Mouse (Mus musculus): Measurements from ENCODE around the gene Btbd11. TPM values are rescaled to one million over a fixed set of nuclear protein-coding genes. Genes with fewer than 3 reads are reported as not detected.
A peak's percentile ranks its signal among the peaks of the same experiment; 100 is the strongest.

The Btbd11 gene
- polyA plus RNA-seq, 1 experiment from 2014 or later: 0.77 TPM

DNA sequence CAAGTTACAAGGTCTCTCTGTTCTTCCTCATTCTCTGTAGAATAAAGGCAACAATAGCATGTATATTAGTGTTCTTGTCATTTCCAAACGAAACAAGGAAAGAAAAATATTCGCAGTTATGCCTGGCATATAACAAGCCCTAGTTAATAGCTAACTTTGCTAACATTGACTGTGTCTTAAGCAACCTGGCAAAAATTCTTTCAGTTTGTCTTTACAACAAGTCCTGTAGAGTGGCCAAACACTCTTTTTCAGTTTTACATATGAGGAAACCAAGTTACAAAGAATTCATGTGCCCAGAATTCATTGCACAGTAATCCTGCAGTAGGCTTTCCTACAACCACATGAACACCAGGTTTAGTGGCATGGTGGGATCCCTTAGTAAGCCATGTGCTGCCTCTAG is 203.4 kb downstream of the Btbd11 start:
- no peak overlapping the region for H3K27ac ChIP-seq (ENCODE audit: low read depth, low read length)
- 88% methylated on average over 2 of the region's 2 CpGs for WGBS (ENCODE audit: insufficient replicate concordance)
- H3K4me1 ChIP-seq (ENCODE audit: control insufficient read depth, insufficient read depth, low read length): 0 out of 2 replicates have a peak, but pooled peaks cover 2% of the 10 kb centered on the region
- H3K27me3 ChIP-seq (ENCODE audit: control insufficient read depth, insufficient read depth, low read length): no peaks in the 10 kb centered on the region
- no peak overlapping the region for H3K4me3 ChIP-seq (ENCODE audit: low read depth, low read length)
- no peak overlapping the region for H3K4me2 ChIP-seq
- H3K9me3 ChIP-seq (replicated peaks; ENCODE audit: control insufficient read depth, low read length): no peaks in the 10 kb centered on the region
- no peak overlapping the region for H3K9ac ChIP-seq (ENCODE audit: low read depth, low read length)
- ATAC-seq (replicated peaks; ENCODE audit: insufficient number of reproducible peaks, low FRiP score, low TSS enrichment): no peak
- H3K36me3 ChIP-seq (ENCODE audit: control insufficient read depth, insufficient read depth, low read length): no peaks in the 10 kb centered on the region

DNA sequence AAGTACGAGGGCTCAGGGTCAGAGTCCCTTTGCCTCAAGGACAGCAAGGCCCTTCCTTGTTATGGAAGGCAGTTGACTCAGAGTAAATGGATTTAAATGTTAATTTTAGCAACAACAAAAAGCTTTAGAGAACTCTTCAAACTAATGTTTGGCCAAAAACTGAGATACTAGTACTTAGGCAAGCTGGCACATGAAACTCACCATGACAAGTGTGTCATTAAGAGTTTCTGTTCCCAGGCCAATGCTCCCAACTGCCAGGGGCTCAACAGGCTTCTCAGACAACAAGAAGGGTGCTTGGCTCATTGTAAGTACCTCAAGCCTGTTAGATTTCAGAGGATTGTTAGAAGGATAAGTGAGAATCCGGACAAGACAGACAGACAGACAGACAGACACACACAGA is 204.7 kb downstream of the Btbd11 start:
- no peaks in the 10 kb centered on the region for H3K4me1 ChIP-seq (ENCODE audit: control insufficient read depth, insufficient read depth, low read length)
- 69% methylated on average over 2 of the region's 2 CpGs for WGBS (ENCODE audit: insufficient replicate concordance)

DNA sequence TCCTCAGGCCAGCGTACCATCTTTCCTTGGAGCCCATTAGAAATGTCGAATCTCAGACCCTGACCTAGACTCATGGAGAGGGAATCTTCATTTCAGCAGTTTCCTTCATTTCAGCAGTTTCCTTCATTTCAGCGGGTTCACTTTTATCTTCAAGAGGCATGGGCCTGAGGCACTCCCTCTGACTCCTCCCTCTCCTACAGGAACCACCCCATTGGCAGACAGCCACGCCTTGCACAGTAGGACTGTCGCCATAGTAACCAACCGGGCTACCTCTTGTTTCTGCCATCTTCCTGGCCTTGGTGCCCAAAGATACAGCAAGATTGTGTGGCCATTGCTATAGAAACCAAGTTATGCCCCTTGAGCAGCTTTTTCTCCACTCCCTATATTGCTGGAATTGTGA is 205.4 kb downstream of the Btbd11 start:
- WGBS (ENCODE audit: insufficient replicate concordance): 42% methylated on average over 6 of the region's 6 CpGs
- no peaks in the 10 kb centered on the region for H3K4me1 ChIP-seq (ENCODE audit: control insufficient read depth, insufficient read depth, low read length)
- no peaks in the 10 kb centered on the region for H3K36me3 ChIP-seq (ENCODE audit: control insufficient read depth, insufficient read depth, low read length)
- H3K4me2 ChIP-seq: no peak overlapping the region
- no peak overlapping the region for H3K9ac ChIP-seq (ENCODE audit: low read depth, low read length)
- ATAC-seq (replicated peaks; ENCODE audit: insufficient number of reproducible peaks, low FRiP score, low TSS enrichment): no peak; the same call in 1 of the 2 replicates
- no peaks in the 10 kb centered on the region for H3K9me3 ChIP-seq (replicated peaks; ENCODE audit: control insufficient read depth, low read length)
- no peaks in the 10 kb centered on the region for H3K27me3 ChIP-seq (ENCODE audit: control insufficient read depth, insufficient read depth, low read length)
- no peak overlapping the region for H3K27ac ChIP-seq (ENCODE audit: low read depth, low read length)
- H3K4me3 ChIP-seq (ENCODE audit: low read depth, low read length): no peak overlapping the region

More for the DNA sequence above, 204.7 kb downstream of the Btbd11 start:
- no peak overlapping the region for H3K27ac ChIP-seq (ENCODE audit: low read depth, low read length)
- H3K27me3 ChIP-seq (ENCODE audit: control insufficient read depth, insufficient read depth, low read length): no peaks in the 10 kb centered on the region
- H3K4me3 ChIP-seq (ENCODE audit: low read depth, low read length): no peak overlapping the region
- H3K9me3 ChIP-seq (replicated peaks; ENCODE audit: control insufficient read depth, low read length): no peaks in the 10 kb centered on the region
- H3K4me2 ChIP-seq: no peak overlapping the region
- no peak for ATAC-seq (replicated peaks; ENCODE audit: insufficient number of reproducible peaks, low FRiP score, low TSS enrichment)
- no peak overlapping the region for H3K9ac ChIP-seq (ENCODE audit: low read depth, low read length)
- H3K36me3 ChIP-seq (ENCODE audit: control insufficient read depth, insufficient read depth, low read length): no peaks in the 10 kb centered on the region

- no peaks in the 10 kb centered on the region for H3K9me3 ChIP-seq (replicated peaks; ENCODE audit: control insufficient read depth, low read length)
- no peaks in the 10 kb centered on the region; the same call in 1 of the 2 replicates for H3K4me1 ChIP-seq (ENCODE audit: control insufficient read depth, insufficient read depth, low read length)
- H3K4me2 ChIP-seq: no peak overlapping the region
- no peaks in the 10 kb centered on the region for H3K36me3 ChIP-seq (ENCODE audit: control insufficient read depth, insufficient read depth, low read length)
- H3K4me3 ChIP-seq (ENCODE audit: low read depth, low read length): no peak overlapping the region
- H3K9ac ChIP-seq (ENCODE audit: low read depth, low read length): no peak overlapping the region
- H3K27me3 ChIP-seq (ENCODE audit: control insufficient read depth, insufficient read depth, low read length): peaks cover 15% of the 10 kb centered on the region
- H3K27ac ChIP-seq (ENCODE audit: low read depth, low read length): no peak overlapping the region
- 87% methylated on average over 5 of the region's 5 CpGs for WGBS (ENCODE audit: insufficient replicate concordance)
- no peak for ATAC-seq (replicated peaks; ENCODE audit: insufficient number of reproducible peaks, low FRiP score, low TSS enrichment)
Observed at GRCm38 (mm10) chr10:85596301-85596700, 209.7 kb downstream of the Btbd11 start.

- Histone ChIP-seq H3K27ac (ENCODE audit: low read depth, low read length) (no peak overlapping the region), H3K27me3 (ENCODE audit: control insufficient read depth, insufficient read depth, low read length) (peaks cover 15% of the 10 kb centered on the region), H3K4me2 (peak overlapping the region; percentile 88), H3K9me3 (replicated peaks; ENCODE audit: control insufficient read depth, low read length) (no peaks in the 10 kb centered on the region), H3K4me3 (ENCODE audit: low read depth, low read length) (peak overlapping the region; percentile 47), H3K9ac (ENCODE audit: low read depth, low read length) (no peak overlapping the region; the same call in 1 of the 2 replicates), H3K4me1 (ENCODE audit: control insufficient read depth, insufficient read depth, low read length) (no peaks in the 10 kb centered on the region; the same call in 1 of the 2 replicates), H3K36me3 (ENCODE audit: control insufficient read depth, insufficient read depth, low read length) (no peaks in the 10 kb centered on the region)
- ATAC-seq (replicated peaks; ENCODE audit: insufficient number of reproducible peaks, low FRiP score, low TSS enrichment): no peak
- WGBS (ENCODE audit: insufficient replicate concordance): 33% methylated on average over 9 of the region's 9 CpGs
Observed at GRCm38 (mm10) chr10:85598093-85598599, 211.5 kb downstream of the Btbd11 start.

GRCm38 (mm10) chr10:85598603-85599542 is 212.3 kb downstream of the Btbd11 start:
- peak overlapping the region; percentile 88 for H3K4me2 ChIP-seq
- peaks cover 15% of the 10 kb centered on the region for H3K27me3 ChIP-seq (ENCODE audit: control insufficient read depth, insufficient read depth, low read length)
- no peaks in the 10 kb centered on the region for H3K9me3 ChIP-seq (replicated peaks; ENCODE audit: control insufficient read depth, low read length)
- no peak overlapping the region for H3K27ac ChIP-seq (ENCODE audit: low read depth, low read length)
- ATAC-seq (replicated peaks; ENCODE audit: insufficient number of reproducible peaks, low FRiP score, low TSS enrichment): peak; percentile 52
- H3K9ac ChIP-seq (ENCODE audit: low read depth, low read length): peak overlapping the region; percentile 44
- peak overlapping the region; percentile 47 for H3K4me3 ChIP-seq (ENCODE audit: low read depth, low read length)
- no peaks in the 10 kb centered on the region for H3K36me3 ChIP-seq (ENCODE audit: control insufficient read depth, insufficient read depth, low read length)
- no peaks in the 10 kb centered on the region; the same call in 1 of the 2 replicates for H3K4me1 ChIP-seq (ENCODE audit: control insufficient read depth, insufficient read depth, low read length)
- 2% methylated on average over 41 of the region's 41 CpGs for WGBS (ENCODE audit: insufficient replicate concordance)

- no peak overlapping the region for H3K27ac ChIP-seq (ENCODE audit: low read depth, low read length)
- peaks cover 15% of the 10 kb centered on the region for H3K27me3 ChIP-seq (ENCODE audit: control insufficient read depth, insufficient read depth, low read length)
- no peak overlapping the region for H3K9ac ChIP-seq (ENCODE audit: low read depth, low read length)
- no peaks in the 10 kb centered on the region for H3K9me3 ChIP-seq (replicated peaks; ENCODE audit: control insufficient read depth, low read length)
- no peaks in the 10 kb centered on the region for H3K36me3 ChIP-seq (ENCODE audit: control insufficient read depth, insufficient read depth, low read length)
- 77% methylated on average over 11 of the region's 11 CpGs for WGBS (ENCODE audit: insufficient replicate concordance)
- no peaks in the 10 kb centered on the region; the same call in 1 of the 2 replicates for H3K4me1 ChIP-seq (ENCODE audit: control insufficient read depth, insufficient read depth, low read length)
- no peak overlapping the region for H3K4me2 ChIP-seq
- no peak for ATAC-seq (replicated peaks; ENCODE audit: insufficient number of reproducible peaks, low FRiP score, low TSS enrichment)
- no peak overlapping the region for H3K4me3 ChIP-seq (ENCODE audit: low read depth, low read length)
Observed at GRCm38 (mm10) chr10:85602546-85602945, 215.9 kb downstream of the Btbd11 start.

DNA sequence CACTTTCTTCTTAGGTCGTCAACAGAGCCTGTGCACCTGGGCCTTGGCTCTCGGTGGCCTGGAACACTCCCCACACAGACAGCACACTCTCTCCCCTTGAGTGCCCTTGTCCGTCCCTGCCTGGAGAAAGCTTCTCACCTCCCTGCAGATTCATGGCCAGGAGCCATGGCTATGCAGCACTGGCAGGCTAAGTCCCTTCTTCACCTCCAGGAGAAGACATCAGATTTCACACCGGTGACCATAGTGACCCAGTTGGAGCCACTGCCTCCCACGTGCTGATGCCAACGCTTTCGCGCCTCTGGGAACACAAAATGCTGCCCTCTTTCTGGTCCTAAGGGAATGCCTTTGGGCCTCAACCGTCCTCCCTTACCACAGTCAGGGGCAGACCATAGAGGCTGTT is 217.9 kb downstream of the Btbd11 start:
- no peak overlapping the region for H3K9ac ChIP-seq (ENCODE audit: low read depth, low read length)
- ATAC-seq (replicated peaks; ENCODE audit: insufficient number of reproducible peaks, low FRiP score, low TSS enrichment): no peak
- peaks cover 7% of the 10 kb centered on the region for H3K27me3 ChIP-seq (ENCODE audit: control insufficient read depth, insufficient read depth, low read length)
- no peak overlapping the region for H3K27ac ChIP-seq (ENCODE audit: low read depth, low read length)
- H3K9me3 ChIP-seq (replicated peaks; ENCODE audit: control insufficient read depth, low read length): no peaks in the 10 kb centered on the region
- H3K4me3 ChIP-seq (ENCODE audit: low read depth, low read length): no peak overlapping the region
- no peak overlapping the region for H3K4me2 ChIP-seq
- no peaks in the 10 kb centered on the region for H3K4me1 ChIP-seq (ENCODE audit: control insufficient read depth, insufficient read depth, low read length)
- WGBS (ENCODE audit: insufficient replicate concordance): 64% methylated on average over 9 of the region's 9 CpGs
- no peaks in the 10 kb centered on the region for H3K36me3 ChIP-seq (ENCODE audit: control insufficient read depth, insufficient read depth, low read length)
